Mouse (Mus musculus) brain, embryonic 14.5 days (tissue): ENCODE measurements around the gene Csnk1d.

Experiments used
- CTCF ChIP-seq: fragments of 200-500 bp; IDR thresholded peaks from 2 replicates; pipeline ENCODE4 v1.5.1; 2012; ENCODE audit warnings: inconsistent platforms, mild to moderate bottlenecking, moderate library complexity, borderline replicate concordance; ENCODE audit not compliant: insufficient read depth, insufficient read length; ENCODE audit errors: extremely low read depth
- POLR2A ChIP-seq: fragments of 200-500 bp; IDR thresholded peaks from 2 replicates; pipeline ENCODE4 v1.6.1; 2012; ENCODE audit warnings: mild to moderate bottlenecking, inconsistent platforms, borderline replicate concordance; ENCODE audit not compliant: poor library complexity, insufficient read depth, insufficient read length, severe bottlenecking; ENCODE audit errors: extremely low read depth

- TF ChIP-seq CTCF: no peak
- no peak for TF ChIP-seq POLR2A
Observed at GRCm38 (mm10) chr11:120951237-120951636, 39.9 kb downstream of the Csnk1d start.
